Mouse (Mus musculus) ES-E14 (cell line): ENCODE data around the gene Tmem89.

Experiments
- HCFC1 ChIP-seq: IDR thresholded peaks from 2 replicates; pipeline ENCODE4 v1.6.1; 2012; ENCODE audit warnings: low read length, inconsistent platforms, borderline replicate concordance; ENCODE audit not compliant: insufficient read depth
- MAFK ChIP-seq: IDR thresholded peaks from 2 replicates; pipeline ENCODE4 v1.6.1; 2014; ENCODE audit warnings: mild to moderate bottlenecking, low read depth, low read length, inconsistent platforms; ENCODE audit not compliant: insufficient read depth
- ZNF384 ChIP-seq: IDR thresholded peaks from 2 replicates; pipeline ENCODE4 v1.6.1; 2012; ENCODE audit warnings: low read depth, low read length, inconsistent platforms

DNA sequence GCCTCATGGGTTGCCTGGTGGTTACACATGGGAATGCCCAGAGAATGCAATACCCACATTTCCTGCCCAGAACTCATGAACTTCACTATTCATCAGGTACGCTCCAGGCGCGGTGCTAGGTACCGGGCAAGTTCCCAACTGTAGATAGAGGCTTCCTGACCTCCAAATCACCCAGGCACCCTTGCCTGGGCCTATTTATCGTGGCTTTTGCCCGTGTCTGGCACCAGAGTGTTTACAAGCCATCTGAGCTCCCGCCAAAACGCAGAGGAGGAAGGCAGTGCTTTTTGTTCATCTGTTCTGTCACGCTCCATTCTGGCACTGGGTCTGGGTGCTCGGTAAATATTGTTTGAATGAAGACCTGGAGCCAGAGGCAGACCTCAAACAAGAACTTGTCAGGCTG lies 798 bp upstream of the Tmem89 start:
- TF ChIP-seq MAFK (no peak), HCFC1 (no peak), ZNF384 (no peak)
